In the genomic region with DNA sequence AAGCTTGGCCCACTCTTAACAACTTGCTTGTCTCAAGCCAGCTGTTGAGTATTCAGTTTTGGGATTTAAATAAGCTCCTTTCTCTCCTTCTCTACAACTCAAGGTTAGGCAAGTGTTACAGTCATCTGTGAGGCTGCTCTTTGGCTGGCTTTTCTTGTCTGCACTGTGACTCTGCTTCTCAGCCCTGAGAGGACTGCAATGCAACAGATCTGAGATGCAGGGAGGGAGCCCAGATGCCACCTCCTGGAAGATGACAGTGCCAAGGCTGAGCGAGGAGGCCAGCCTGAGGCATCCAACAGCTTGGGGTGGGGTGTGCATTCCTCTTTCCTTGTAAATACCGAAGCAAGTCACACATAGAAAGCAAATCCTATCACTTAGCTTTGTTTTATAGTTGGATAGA, we compare ENCODE assay signal across 25 mouse cellular contexts.
DNase-seq lines count a peak whose midpoint lies in the region; TF ChIP-seq lines count a peak whose summit lies in the region.
"Had no signal": no experiment of that assay in that cellular context is flagged by ENCODE, and none has a peak within 500 bp of the region (broad histone marks: within the 10 kb centered on the region; RNA-seq: fewer than 3 reads in every experiment).

No protein-coding gene starts in this region.

- DNase-seq in heart, embryonic 10.5 days (ENCODE audit: low spot score) = no peak
- DNase-seq in heart, postnatal 14 days = no peak
- no peak for DNase-seq in testis, postnatal 10 days (ENCODE audit: low spot score)
- DNase-seq in adrenal gland, postnatal 36 days = peak; percentile 32 to 46
- no peak for DNase-seq in forebrain, embryonic 10.5 days (ENCODE audit: extremely low spot score, low spot score)
- no peak for DNase-seq in urinary bladder, adult 2 months (ENCODE audit: low spot score)
- DNase-seq: cerebellum, adult 2 months; cerebellum, postnatal 25 days; gastrocnemius, adult 2 months; kidney, adult 11 months; kidney, postnatal 36 days; layer of hippocampus, adult 9-11 months; lung, embryonic 14.5 days; lung, postnatal 4 days; midbrain, embryonic 14.5 days; thymus, postnatal 14 days had no signal

- no peak overlapping the region for H3K4me3 ChIP-seq in heart, embryonic 10.5 days
- no peak overlapping the region for H3K4me3 ChIP-seq in testis, adult 2 months (ENCODE audit: control insufficient read depth, low read depth, low read length)
- H3K4me3 ChIP-seq in forebrain, embryonic 10.5 days = no peak overlapping the region
- H3K4me3 ChIP-seq: embryonic facial prominence, embryonic 12.5 days; forebrain, embryonic 12.5 days; gastrocnemius, adult 2 months; heart, embryonic 15.5 days; hindbrain, embryonic 13.5 days; kidney, embryonic 15.5 days; left cerebral cortex, adult 2 months; limb, embryonic 15.5 days had no signal

- intact Hi-C loops in heart, postnatal 14 days (cut with DNase I) = loop anchor here (5.0 kb wide), 3 partner anchors 57 to 128 kb away; no protein-coding TSS in a partner anchor

- no peak for TF ChIP-seq POLR2A in testis, adult 2 months (IDR thresholded peaks at IDR 0.05; ENCODE audit: control insufficient read depth, low read depth, low read length)

- WGBS in heart, embryonic 10.5 days = 44% methylated on average over 2 of the region's 2 CpGs
- 69% methylated on average over 2 of the region's 2 CpGs for WGBS in forebrain, embryonic 10.5 days

- no peak for TF ChIP-seq CTCF in testis, adult 2 months (IDR thresholded peaks at IDR 0.05; ENCODE audit: control insufficient read depth, insufficient read depth, insufficient replicate concordance, low read depth, low read length)

- peak overlapping the region; percentile 72; the same call in 1 of the 2 replicates for H3K27ac ChIP-seq in heart, embryonic 10.5 days
- peak overlapping the region; percentile 49; the same call in 1 of the 2 replicates for H3K27ac ChIP-seq in testis, adult 2 months (ENCODE audit: control insufficient read depth, insufficient read depth, low read depth, low read length)
- H3K27ac ChIP-seq in forebrain, embryonic 10.5 days = no peak overlapping the region
- H3K27ac ChIP-seq: embryonic facial prominence, embryonic 12.5 days; forebrain, embryonic 12.5 days; gastrocnemius, adult 2 months; heart, embryonic 15.5 days; hindbrain, embryonic 13.5 days; kidney, embryonic 15.5 days; left cerebral cortex, adult 2 months; limb, embryonic 15.5 days; liver, embryonic 14.5 days had no signal

- H3K9me3 ChIP-seq in heart, embryonic 10.5 days = no peaks in the 10 kb centered on the region
- H3K9me3 ChIP-seq in forebrain, embryonic 10.5 days = no peaks in the 10 kb centered on the region
- H3K9me3 ChIP-seq: embryonic facial prominence, embryonic 12.5 days; forebrain, embryonic 12.5 days; heart, embryonic 15.5 days; hindbrain, embryonic 13.5 days; kidney, embryonic 15.5 days; limb, embryonic 15.5 days had no signal

- no peaks in the 10 kb centered on the region for H3K36me3 ChIP-seq in heart, embryonic 10.5 days
- H3K36me3 ChIP-seq in testis, adult 2 months (ENCODE audit: control insufficient read depth, insufficient read depth, low read length) = no peaks in the 10 kb centered on the region
- no peaks in the 10 kb centered on the region for H3K36me3 ChIP-seq in forebrain, embryonic 10.5 days (replicated peaks)
- H3K36me3 ChIP-seq: embryonic facial prominence, embryonic 12.5 days; forebrain, embryonic 12.5 days; heart, embryonic 15.5 days; hindbrain, embryonic 13.5 days; kidney, embryonic 15.5 days; limb, embryonic 15.5 days had no signal

- no peaks in the 10 kb centered on the region for H3K27me3 ChIP-seq in heart, embryonic 10.5 days (ENCODE audit: insufficient read depth, poor library complexity, severe bottlenecking)
- no peaks in the 10 kb centered on the region for H3K27me3 ChIP-seq in testis, adult 2 months (ENCODE audit: control insufficient read depth, insufficient read depth, low read length)
- H3K27me3 ChIP-seq in forebrain, embryonic 10.5 days (ENCODE audit: poor library complexity, severe bottlenecking) = peaks cover 17% of the 10 kb centered on the region
- H3K27me3 ChIP-seq: embryonic facial prominence, embryonic 12.5 days; forebrain, embryonic 12.5 days; heart, embryonic 15.5 days; hindbrain, embryonic 13.5 days; kidney, embryonic 15.5 days; limb, embryonic 15.5 days had no signal

- peaks cover 44% of the 10 kb centered on the region for H3K4me1 ChIP-seq in heart, embryonic 10.5 days
- H3K4me1 ChIP-seq in testis, adult 2 months (ENCODE audit: control insufficient read depth, insufficient read depth, low read length) = peaks cover 22% of the 10 kb centered on the region
- peaks cover 39% of the 10 kb centered on the region for H3K4me1 ChIP-seq in forebrain, embryonic 10.5 days

Comparison
In these comparisons a context has a peak if more than half of its experiments do, and no peak if none do; other contexts are left out.
1. DNase-seq: peak in adrenal gland, postnatal 36 days (2 of 2); none in heart, embryonic 10.5 days (single experiment), heart, postnatal 14 days (0 of 2), testis, postnatal 10 days (single experiment), forebrain, embryonic 10.5 days (single experiment) and urinary bladder, adult 2 months (single experiment).